Mouse (Mus musculus): ENCODE results near the gene Nim1k. TPM values are rescaled to one million over a fixed set of nuclear protein-coding genes. Genes with fewer than 3 reads are reported as not detected.
A peak's percentile ranks its signal among the peaks of the same experiment; 100 is the strongest.
"Not testable (repeated sequence)": the region's sequence is repeated elsewhere in the genome, so short reads cannot be mapped to it uniquely, and the experiment has no call there.

Gene Nim1k
- polyA plus RNA-seq, 1 experiment from 2014 or later: 1.5 TPM

DNA sequence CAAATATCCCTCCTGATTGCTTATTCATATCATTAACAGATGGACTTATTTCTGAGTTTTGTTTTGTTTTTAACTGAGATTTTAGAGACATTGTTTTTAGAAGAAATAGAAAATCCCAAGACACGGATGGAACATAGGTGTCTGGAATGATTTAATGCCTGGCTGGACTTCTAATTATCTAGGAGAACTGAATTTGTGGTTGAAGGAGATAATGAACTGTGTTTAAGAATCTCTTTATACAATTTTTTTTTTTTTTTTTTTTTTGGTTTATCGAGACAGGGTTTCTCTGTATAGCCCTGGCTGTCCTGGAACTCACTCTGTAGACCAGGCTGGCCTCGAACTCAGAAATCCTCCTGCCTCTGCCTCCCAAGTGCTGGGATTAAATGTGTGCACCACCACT is 63.7 kb downstream of the Nim1k start:
- Histone ChIP-seq H3K4me1 (replicated peaks) (peaks cover 48% of the 10 kb centered on the region), H3K36me3 (peaks cover 41% of the 10 kb centered on the region), H3K4me3 (peak overlapping the region; percentile 97), H3K27ac (peak overlapping the region; percentile 99; the same call in 1 of the 2 replicates)
- H3K9me3 ChIP-seq; DNase-seq (ENCODE audit: low spot score); H3K27me3 ChIP-seq (ENCODE audit: insufficient read depth, poor library complexity, severe bottlenecking): not testable (repeated sequence)
- WGBS: 81% methylated on average over 3 of the region's 3 CpGs

DNA sequence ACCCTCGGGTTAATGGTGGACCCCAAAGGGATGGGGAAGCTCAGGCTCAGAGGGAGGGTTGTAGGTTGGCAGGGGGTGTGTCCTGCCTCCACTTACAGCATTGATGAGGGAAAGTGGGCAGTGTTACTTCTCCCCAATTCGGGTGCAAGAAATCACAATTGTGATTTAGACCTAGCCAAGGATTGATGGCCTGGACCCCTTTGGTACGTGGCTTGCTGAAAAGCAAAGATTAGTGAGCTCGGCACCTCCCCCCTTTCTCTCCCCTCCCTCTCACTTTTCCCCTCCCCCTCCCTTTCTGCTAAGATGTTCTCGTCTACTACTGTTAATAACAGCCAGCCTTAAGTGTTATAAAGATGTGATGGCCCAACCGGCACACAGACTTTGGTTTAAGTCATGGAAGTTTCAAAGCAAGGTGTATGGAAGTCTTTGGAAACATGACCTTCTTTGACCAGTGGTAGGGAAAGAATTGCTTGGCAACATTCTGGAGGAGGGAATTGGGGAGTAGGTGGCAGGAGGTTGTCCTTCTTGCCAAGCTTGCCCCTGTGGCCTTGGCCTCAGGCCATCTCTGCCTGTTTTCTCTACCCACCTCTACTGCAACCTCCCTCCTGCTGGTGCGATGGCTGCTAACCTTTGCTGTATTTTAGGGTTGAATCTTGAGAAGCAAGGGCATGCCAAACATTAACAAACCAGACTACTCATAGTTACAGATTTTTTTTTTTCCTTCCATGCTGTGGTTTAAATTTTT is 64.6 kb downstream of the Nim1k start:
- Histone ChIP-seq H3K27ac (peak overlapping the region; percentile 99), H3K27me3 (ENCODE audit: insufficient read depth, poor library complexity, severe bottlenecking) (no peaks in the 10 kb centered on the region), H3K36me3 (peaks cover 32% of the 10 kb centered on the region), H3K4me1 (replicated peaks) (peaks cover 48% of the 10 kb centered on the region), H3K4me3 (peak overlapping the region; percentile 97), H3K9me3 (no peaks in the 10 kb centered on the region)
- DNase-seq (ENCODE audit: low spot score): no peak
- 6% methylated on average over 7 of the region's 7 CpGs for WGBS

DNA sequence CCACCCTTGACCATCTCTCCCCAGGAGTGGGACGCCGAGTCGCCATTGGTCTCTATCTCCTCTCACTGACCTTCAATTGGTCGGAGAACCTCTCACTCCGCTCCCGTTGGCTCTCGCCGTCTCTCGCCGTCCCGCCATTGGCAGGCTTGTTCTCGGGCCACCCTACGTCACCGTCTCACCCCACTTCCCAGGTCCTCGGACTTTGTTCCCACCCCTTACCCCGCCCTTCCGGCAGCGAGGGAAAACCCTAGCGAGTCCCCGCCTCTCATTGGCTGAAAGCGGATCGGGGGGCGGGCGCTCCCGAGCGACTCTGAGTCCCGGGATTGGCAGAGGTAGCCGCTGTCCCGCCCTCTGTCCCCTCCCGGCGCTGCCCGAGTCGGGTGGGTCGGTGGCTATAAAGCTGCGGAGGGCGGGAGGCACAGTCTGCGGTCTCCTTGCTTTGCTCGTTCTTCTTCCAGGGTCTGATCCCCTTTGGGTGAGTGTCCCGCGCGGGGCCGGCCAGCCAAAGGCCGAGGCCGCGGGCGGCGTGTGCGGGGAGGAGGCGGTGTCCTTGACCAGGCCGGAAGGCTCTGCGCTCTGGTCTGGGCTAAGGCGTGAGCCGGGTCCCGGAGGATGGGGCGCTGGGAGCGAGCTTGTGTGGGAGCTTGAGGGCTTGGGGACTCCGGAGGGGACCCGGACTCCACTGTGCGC is 65.5 kb downstream of the Nim1k start, which contains the start of gene Hmgcs1:
TSS of gene Hmgcs1 (plus strand) at position 341 of the 690 bp plus-strand sequence.
- Histone ChIP-seq H3K27ac (peak within 1 kb of the TSS; percentile 99), H3K27me3 (ENCODE audit: insufficient read depth, poor library complexity, severe bottlenecking) (no peaks in the 10 kb centered on the region), H3K36me3 (peaks cover 24% of the 10 kb centered on the region), H3K4me3 (peak within 1 kb of the TSS; percentile 97), H3K4me1 (replicated peaks) (peaks cover 43% of the 10 kb centered on the region), H3K9me3 (no peaks in the 10 kb centered on the region)
- WGBS: under 1% methylated on average over 59 of the region's 59 CpGs
- peak; percentile 100 for DNase-seq (ENCODE audit: low spot score)

DNA sequence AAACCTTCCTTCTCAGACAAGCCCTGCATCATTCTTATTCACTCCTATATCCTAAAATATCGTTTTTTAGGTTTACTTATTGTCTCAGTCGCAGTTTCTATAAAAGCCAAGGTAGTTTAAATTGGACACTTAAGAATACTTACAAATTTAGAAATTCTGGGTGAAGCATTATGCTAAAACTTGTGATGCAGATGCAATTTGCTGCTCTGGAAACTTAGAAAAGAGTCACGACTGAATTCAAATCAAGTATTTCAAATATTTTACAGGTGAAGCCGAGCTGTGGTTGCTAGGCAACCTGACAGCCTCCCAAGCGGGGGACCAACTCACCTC is 66.0 kb downstream of the Nim1k start:
- Histone ChIP-seq H3K4me1 (replicated peaks) (peaks cover 39% of the 10 kb centered on the region), H3K27ac (peak overlapping the region; percentile 99), H3K27me3 (ENCODE audit: insufficient read depth, poor library complexity, severe bottlenecking) (no peaks in the 10 kb centered on the region), H3K9me3 (no peaks in the 10 kb centered on the region), H3K4me3 (peak overlapping the region; percentile 97), H3K36me3 (peaks cover 20% of the 10 kb centered on the region)
- DNase-seq (ENCODE audit: low spot score): no peak
- WGBS: 14% methylated on average over 5 of the region's 5 CpGs

DNA sequence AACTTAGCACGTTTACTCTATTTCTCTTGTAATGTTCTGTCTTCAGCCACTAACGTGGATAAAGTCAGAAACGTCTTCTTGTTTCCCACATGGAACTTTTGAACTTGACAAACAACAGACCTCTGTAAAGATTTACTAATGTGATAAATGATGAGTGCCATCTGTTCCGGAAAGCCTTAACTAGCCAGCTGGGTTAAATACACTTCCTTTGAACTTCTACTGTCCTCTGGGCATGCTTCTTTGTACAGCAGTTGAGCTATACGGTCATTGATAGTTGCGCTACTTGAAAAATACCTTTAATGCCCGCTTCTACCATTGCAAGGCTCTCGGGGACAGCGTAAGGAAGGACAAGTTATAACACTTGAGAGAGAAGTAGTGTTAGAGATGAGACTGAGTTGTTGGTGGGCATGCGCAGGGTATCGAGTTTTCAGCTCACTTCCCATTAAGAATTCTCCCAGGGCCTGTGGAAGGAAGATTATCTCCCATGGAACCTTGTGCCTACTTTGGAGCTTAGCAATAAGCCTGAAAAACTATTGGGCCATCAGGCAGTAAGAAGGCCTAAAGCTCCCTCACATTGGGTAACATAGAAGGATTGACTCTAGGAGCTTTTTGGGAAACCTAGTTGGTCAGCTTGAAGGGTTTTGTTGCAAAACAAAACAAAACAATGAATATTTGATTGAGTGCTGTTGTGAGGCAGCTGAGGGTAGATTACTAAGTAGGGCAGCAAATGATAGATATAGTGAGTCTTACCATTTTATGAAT is 71.1 kb downstream of the Nim1k start:
- 88% methylated on average over 11 of the region's 11 CpGs for WGBS
- Histone ChIP-seq H3K4me1 (replicated peaks) (peaks cover 9% of the 10 kb centered on the region), H3K9me3 (no peaks in the 10 kb centered on the region), H3K27me3 (ENCODE audit: insufficient read depth, poor library complexity, severe bottlenecking) (no peaks in the 10 kb centered on the region), H3K36me3 (no peaks in the 10 kb centered on the region), H3K27ac (no peak overlapping the region), H3K4me3 (no peak overlapping the region)
- no peak for DNase-seq (ENCODE audit: low spot score)

DNA sequence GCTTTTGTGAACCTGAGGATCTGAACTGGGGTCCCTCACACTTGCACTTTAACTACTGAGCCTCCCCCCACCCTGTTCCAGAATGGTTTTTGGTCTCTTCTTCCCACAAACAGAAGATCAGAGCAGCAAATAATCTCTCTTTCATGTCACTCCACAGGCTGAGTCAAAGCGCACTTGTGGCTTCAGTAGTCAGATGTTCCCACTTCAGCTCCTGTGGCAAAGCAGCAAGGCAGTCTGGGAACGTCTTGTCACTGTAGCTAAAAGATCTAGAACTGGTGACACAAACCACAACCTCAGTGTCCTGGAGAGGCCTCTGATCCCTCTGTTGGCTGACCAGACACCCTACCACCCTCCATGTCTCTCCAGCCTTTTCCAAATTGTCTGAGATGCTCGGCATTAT is 74.5 kb downstream of the Nim1k start:
- Histone ChIP-seq H3K27ac (no peak overlapping the region), H3K4me3 (no peak overlapping the region), H3K27me3 (ENCODE audit: insufficient read depth, poor library complexity, severe bottlenecking) (no peaks in the 10 kb centered on the region), H3K9me3 (no peaks in the 10 kb centered on the region), H3K36me3 (no peaks in the 10 kb centered on the region), H3K4me1 (replicated peaks) (no peaks in the 10 kb centered on the region)
- DNase-seq (ENCODE audit: low spot score): no peak
- 79% methylated on average over 3 of the region's 3 CpGs for WGBS

DNA sequence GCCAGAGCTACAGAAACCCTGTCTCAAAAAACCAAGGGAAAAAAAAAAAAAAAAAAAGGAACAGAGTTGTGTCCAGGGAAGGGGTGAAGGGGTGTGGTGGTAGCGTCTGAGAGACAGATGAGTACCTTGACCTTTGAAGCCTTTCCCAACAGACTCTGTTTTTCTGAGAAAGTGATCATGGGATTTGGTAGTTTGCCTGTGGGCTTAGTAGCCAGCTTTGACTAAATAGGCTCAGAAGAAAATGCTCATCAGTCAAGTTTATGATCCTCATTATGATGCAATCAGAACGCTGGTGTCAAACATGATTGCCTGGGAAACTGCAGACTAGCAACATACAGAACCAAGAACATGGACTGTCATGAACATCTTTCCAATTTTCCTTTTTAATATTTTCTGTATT is 76.0 kb downstream of the Nim1k start:
- no peak overlapping the region for H3K4me3 ChIP-seq
- no peak overlapping the region for H3K27ac ChIP-seq
- H3K4me1 ChIP-seq (replicated peaks): no peaks in the 10 kb centered on the region
- DNase-seq (ENCODE audit: low spot score): no peak
- no peaks in the 10 kb centered on the region for H3K27me3 ChIP-seq (ENCODE audit: insufficient read depth, poor library complexity, severe bottlenecking)
- WGBS: 76% methylated on average over 2 of the region's 2 CpGs
- no peaks in the 10 kb centered on the region for H3K36me3 ChIP-seq
- H3K9me3 ChIP-seq: no peaks in the 10 kb centered on the region

DNA sequence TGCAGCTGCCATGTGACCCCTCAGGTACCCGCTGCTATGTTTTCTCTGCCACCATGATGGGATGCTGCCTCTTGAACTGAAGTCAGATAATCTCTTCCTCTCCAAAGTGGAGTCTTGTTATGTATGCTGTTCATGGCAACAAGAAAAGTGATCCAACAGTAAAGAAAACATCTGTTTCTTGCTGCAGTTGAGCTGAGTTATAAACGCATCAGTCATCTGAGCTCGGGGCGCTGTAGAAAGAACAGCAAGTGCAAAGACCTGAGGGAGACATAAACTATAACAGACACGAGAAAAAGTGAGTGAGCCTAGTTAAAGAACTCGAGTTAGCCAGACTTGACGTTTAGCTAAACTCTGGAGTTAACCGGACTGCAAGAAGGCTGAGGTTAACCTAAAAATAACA is 76.9 kb downstream of the Nim1k start:
- WGBS: 86% methylated on average over 8 of the region's 8 CpGs
- H3K9me3 ChIP-seq: 0 out of 2 replicates have a peak, but pooled peaks cover 4% of the 10 kb centered on the region
- no peaks in the 10 kb centered on the region for H3K27me3 ChIP-seq (ENCODE audit: insufficient read depth, poor library complexity, severe bottlenecking)
- H3K36me3 ChIP-seq: no peaks in the 10 kb centered on the region
- DNase-seq (ENCODE audit: low spot score): no peak
- H3K27ac ChIP-seq: no peak overlapping the region
- no peaks in the 10 kb centered on the region for H3K4me1 ChIP-seq (replicated peaks)
- H3K4me3 ChIP-seq: no peak overlapping the region

DNA sequence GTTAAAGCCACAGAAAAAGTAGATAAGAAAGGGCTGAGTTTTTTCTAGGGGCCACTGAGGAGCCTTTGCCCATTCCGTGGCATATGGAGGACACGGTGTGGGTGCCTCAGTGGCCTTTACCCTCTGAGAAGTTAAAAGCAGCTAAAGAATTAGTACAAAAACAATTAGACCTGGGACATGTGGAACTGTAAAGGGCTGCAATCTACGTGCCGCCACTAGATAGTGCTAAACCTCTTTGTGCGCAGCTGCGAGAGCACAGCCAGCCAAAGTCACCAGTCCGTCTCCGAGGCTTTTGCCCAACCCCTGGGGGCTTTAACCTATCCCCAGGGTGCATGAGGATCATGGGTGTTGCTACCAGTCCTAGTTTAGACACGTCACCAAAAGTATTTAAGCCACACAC is 94.3 kb downstream of the Nim1k start:
- not testable (repeated sequence) for H3K9me3 ChIP-seq; H3K4me1 ChIP-seq (replicated peaks); DNase-seq (ENCODE audit: low spot score); H3K27ac ChIP-seq; H3K36me3 ChIP-seq; H3K4me3 ChIP-seq; H3K27me3 ChIP-seq (ENCODE audit: insufficient read depth, poor library complexity, severe bottlenecking)
- WGBS: 77% methylated on average over 7 of the region's 9 CpGs

Other genes with a start within 250 kb of the Nim1k start
- 0.07 and 0.09 TPM in 2 replicates for gene Ccl28, start 132.1 kb downstream of the Nim1k start, polyA plus RNA-seq (2016; fragmentation: Nextera tagmentation; extraction: Ambion mirVana)
- 342 and 383 TPM in 2 replicates for gene Hmgcs1, start 65.5 kb downstream of the Nim1k start, polyA plus RNA-seq (2016; fragmentation: Nextera tagmentation; extraction: Ambion mirVana)
- gene Zfp131, start 35.0 kb upstream of the Nim1k start, polyA plus RNA-seq (2016; fragmentation: Nextera tagmentation; extraction: Ambion mirVana): 35.0 and 39.8 TPM in 2 replicates
- not detected in 2 replicates for gene AF067063, start 74.3 kb upstream of the Nim1k start, polyA plus RNA-seq (2016; fragmentation: Nextera tagmentation; extraction: Ambion mirVana)
- not detected in 2 replicates for gene D13Ertd608e, start 80.1 kb upstream of the Nim1k start, polyA plus RNA-seq (2016; fragmentation: Nextera tagmentation; extraction: Ambion mirVana)
- gene Tcstv1, start 138.9 kb upstream of the Nim1k start, polyA plus RNA-seq (2016; fragmentation: Nextera tagmentation; extraction: Ambion mirVana): not detected in 2 replicates
- gene Gm21761, start 173.4 kb upstream of the Nim1k start, polyA plus RNA-seq (2016; fragmentation: Nextera tagmentation; extraction: Ambion mirVana): not detected in 2 replicates
- gene B020031M17Rik, start 194.9 kb upstream of the Nim1k start, polyA plus RNA-seq (2016; fragmentation: Nextera tagmentation; extraction: Ambion mirVana): not detected in 2 replicates